Mouse (Mus musculus) hindbrain, embryonic 14.5 days (tissue): ENCODE data around the gene Fkbp8. TPM values are rescaled to one million over a fixed set of nuclear protein-coding genes. Genes with fewer than 3 reads are reported as not detected.
"Not testable (repeated sequence)": the region's sequence is repeated elsewhere in the genome, so short reads cannot be mapped to it uniquely, and the experiment has no call there.

Experiments
- ATAC-seq: fragments of 200-750 bp; cut with Nextera tagmentation; 2 replicates; pipeline ENCODE4 v1.8.0; 2017; ENCODE audit warnings: moderate number of reproducible peaks, mild to moderate bottlenecking, moderate TSS enrichment, moderate library complexity; ENCODE audit not compliant: low FRiP score
- DNase-seq: peaks from one replicate; pipeline ENCODE4 v3.0.0-alpha.2; 2015; ENCODE audit warnings: low spot score
- H3K27ac ChIP-seq: fragments of 300-500 bp; sonication (generic); 2 replicates; pipeline ENCODE4 v1.5.1; 2014; ENCODE audit warnings: mild to moderate bottlenecking, moderate library complexity
- H3K27me3 ChIP-seq: fragments of 300-500 bp; sonication (generic); 2 replicates; pipeline ENCODE4 v1.6.1; 2014; ENCODE audit warnings: mild to moderate bottlenecking, low read length, mixed read lengths; ENCODE audit not compliant: control insufficient read depth, insufficient read depth
- H3K36me3 ChIP-seq: fragments of 300-500 bp; sonication (generic); replicated peaks from 2 replicates; pipeline ENCODE4 v1.6.1; 2014; ENCODE audit not compliant: control insufficient read depth, insufficient read depth
- H3K4me1 ChIP-seq: fragments of 300-500 bp; sonication (generic); replicated peaks from 2 replicates; pipeline ENCODE4 v1.6.1; 2014; ENCODE audit warnings: antibody characterized with exemption, low read length, mixed read lengths; ENCODE audit not compliant: control insufficient read depth, insufficient read depth
- H3K4me2 ChIP-seq: fragments of 300-500 bp; sonication (generic); replicated peaks from 2 replicates; pipeline ENCODE4 v1.6.1; 2014; ENCODE audit warnings: mild to moderate bottlenecking, moderate library complexity
- H3K4me3 ChIP-seq: fragments of 300-500 bp; sonication (generic); replicated peaks from 2 replicates; pipeline ENCODE4 v1.5.1; 2014; ENCODE audit warnings: mild to moderate bottlenecking, low read length
- H3K9ac ChIP-seq: fragments of 300-500 bp; sonication (generic); 2 replicates; pipeline ENCODE4 v1.6.1; 2014
- H3K9me3 ChIP-seq: fragments of 300-500 bp; sonication (generic); 2 replicates; pipeline ENCODE4 v1.6.1; 2016; ENCODE audit warnings: low read length; ENCODE audit not compliant: control insufficient read depth
- WGBS: fragments of 180-500 bp; shearing (Covaris S2); extraction: QIAGEN DNeasy Blood & Tissue Kit; methylation state at CpG from one replicate; pipeline ENCODE4 v1.1.7; 2014; 5-methylcytosine and 5-hydroxymethylcytosine counted together
- polyA plus RNA-seq: library from polyadenylated mRNA; unstranded; fragments of >200 nt; fragmentation: Nextera tagmentation; extraction: Ambion mirVana; gene quantifications from 2 replicates; pipeline ENCODE4 v1.2.1, GENCODE M21; 2014

The Fkbp8 gene
- polyA plus RNA-seq, 1 experiment from 2014 or later = 328 TPM

DNA sequence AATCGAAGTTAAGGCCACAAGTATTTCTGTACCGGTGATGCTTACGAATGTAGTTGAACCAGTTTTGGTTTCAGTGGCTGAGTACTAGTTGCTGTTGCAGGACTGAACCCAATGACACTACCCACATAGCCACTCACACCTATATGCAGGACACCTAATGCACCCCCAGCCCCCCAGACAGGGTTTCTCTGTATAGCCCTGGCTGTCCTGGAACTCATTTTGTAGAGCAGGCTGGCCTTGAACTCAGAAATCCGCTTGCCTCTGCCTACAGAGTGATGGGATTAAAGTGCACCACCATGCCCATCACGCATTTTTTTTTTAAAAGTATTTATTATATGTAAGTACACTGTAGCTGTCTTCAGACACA is 20.5 kb upstream of the Fkbp8 start:
- Histone ChIP-seq H3K36me3 (peaks cover 34% of the 10 kb centered on the region), H3K27ac (no peak overlapping the region), H3K27me3 (peaks cover 23% of the 10 kb centered on the region), H3K9me3 (no peaks in the 10 kb centered on the region), H3K9ac (peak overlapping the region; percentile 67; the same call in 1 of the 2 replicates), H3K4me3 (no peak overlapping the region), H3K4me2 (peak overlapping the region; percentile 83), H3K4me1 (peaks cover 42% of the 10 kb centered on the region)
- ATAC-seq (no peak), DNase-seq (no peak)
- 67% methylated on average over 5 of the region's 5 CpGs for WGBS

DNA sequence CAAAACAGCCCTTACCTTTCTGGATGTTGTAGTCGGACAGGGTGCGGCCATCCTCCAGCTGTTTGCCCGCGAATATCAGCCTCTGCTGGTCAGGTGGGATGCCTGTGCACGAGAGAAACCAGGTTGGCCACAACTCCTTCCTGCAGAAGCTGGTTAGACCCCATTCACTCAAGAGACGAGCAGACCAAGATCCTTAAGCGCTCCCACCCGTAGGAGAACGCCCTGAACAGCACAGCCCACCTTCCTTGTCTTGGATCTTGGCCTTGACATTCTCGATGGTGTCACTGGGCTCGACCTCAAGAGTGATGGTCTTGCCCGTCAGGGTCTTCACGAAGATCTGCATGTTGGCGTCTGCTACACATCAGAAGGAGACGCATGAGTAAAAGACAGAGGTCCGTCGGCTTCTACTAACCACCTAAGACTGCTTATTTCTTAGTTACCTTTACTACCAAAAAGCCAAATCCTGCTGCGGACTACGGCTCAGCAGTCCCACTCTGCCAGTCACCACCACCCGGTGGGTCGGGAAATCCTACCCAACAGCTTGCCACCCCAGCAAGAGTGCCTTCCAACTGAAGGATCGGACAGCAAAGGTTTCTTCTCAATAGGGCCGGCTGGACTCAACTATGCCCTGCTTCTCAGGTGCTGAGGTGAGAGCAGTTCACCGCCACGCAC is 18.1 kb upstream of the Fkbp8 start:
- Histone ChIP-seq H3K4me1 (peaks cover 27% of the 10 kb centered on the region), H3K4me2 (peak overlapping the region; percentile 98), H3K27me3 (no peaks in the 10 kb centered on the region), H3K9me3 (no peaks in the 10 kb centered on the region), H3K9ac (peak overlapping the region; percentile 92), H3K36me3 (peaks cover 33% of the 10 kb centered on the region), H3K4me3 (peak overlapping the region; percentile 90), H3K27ac (no peak overlapping the region)
- 19% methylated on average over 25 of the region's 25 CpGs for WGBS
- no peak for ATAC-seq
- no peak for DNase-seq

DNA sequence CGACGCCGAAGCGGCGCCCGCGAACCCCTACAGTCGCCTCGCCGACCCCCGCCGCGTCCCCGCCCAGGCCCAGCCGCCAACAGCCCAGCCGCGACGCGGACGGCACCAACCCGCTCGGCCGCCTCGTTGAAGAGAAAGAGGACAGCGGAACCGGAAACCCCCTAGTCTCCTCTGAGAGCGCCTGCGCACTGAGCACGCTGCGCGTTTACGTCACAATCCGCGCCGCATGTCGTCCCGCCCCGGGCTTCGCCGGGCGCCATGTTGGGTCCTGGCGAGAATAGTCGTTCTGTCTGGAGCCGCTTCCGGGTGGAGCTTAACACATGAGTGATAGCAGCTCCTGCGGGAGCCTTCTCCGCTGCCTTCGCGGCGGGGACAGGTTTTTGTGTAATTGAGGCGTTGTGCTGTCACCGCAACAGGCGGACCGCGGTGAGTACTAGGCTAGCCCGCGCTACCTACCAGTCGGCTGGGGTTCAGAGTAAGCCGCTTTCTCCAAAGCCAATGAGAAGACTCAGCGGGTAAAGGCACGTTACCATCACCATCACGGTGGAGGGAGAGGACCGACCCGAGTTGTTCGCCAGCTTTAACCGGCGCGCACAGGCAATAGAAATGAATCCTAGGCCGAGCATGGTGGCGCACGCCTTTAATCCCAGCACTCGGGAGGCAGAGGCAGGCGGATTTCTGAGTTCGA is 17.2 kb upstream of the Fkbp8 start, which contains the start of gene Uba52:
Gene Uba52, minus strand, starts transcription at position 574 of the 688 bp plus-strand sequence.
- peaks cover 36% of the 10 kb centered on the region for H3K36me3 ChIP-seq
- H3K27me3 ChIP-seq = no peaks in the 10 kb centered on the region
- H3K9ac ChIP-seq = peak within 1 kb of the TSS; percentile 92
- peak within 1 kb of the TSS; percentile 90 for H3K4me3 ChIP-seq
- H3K4me2 ChIP-seq = peak within 1 kb of the TSS; percentile 98
- WGBS = 2% methylated on average over 74 of the region's 74 CpGs
- peak; percentile 99 for DNase-seq
- H3K9me3 ChIP-seq = no peaks in the 10 kb centered on the region
- peak; percentile 87 for ATAC-seq
- H3K27ac ChIP-seq = peak within 1 kb of the TSS; percentile 96
- peaks cover 22% of the 10 kb centered on the region for H3K4me1 ChIP-seq

DNA sequence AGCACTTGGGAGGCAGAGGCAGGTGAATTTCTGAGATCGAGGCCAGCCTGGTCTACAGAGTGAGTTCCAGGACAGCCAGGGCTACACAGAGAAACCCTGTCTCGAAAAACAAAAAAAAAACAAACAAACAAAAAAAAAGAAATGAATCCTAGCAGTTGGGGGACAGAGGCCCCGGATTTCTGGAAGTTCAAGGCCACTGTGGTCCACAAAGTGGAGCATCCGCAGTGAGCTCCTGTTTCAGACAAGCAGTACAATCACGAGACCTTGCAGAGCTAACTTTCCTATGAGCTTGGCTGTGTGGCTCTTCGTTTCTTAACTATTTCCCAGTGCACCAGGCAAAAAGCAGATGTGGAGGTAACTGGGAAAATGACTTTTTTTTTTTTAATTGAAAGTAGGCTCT is 16.4 kb upstream of the Fkbp8 start:
- not testable (repeated sequence) for H3K27me3 ChIP-seq, H3K9me3 ChIP-seq, ATAC-seq, DNase-seq
- Histone ChIP-seq H3K4me3 (peak overlapping the region; percentile 90), H3K36me3 (peaks cover 40% of the 10 kb centered on the region), H3K27ac (peak overlapping the region; percentile 96), H3K9ac (peak overlapping the region; percentile 92; the same call in 1 of the 2 replicates), H3K4me2 (peak overlapping the region; percentile 98), H3K4me1 (peaks cover 16% of the 10 kb centered on the region)
- 85% methylated on average over 6 of the region's 6 CpGs for WGBS

DNA sequence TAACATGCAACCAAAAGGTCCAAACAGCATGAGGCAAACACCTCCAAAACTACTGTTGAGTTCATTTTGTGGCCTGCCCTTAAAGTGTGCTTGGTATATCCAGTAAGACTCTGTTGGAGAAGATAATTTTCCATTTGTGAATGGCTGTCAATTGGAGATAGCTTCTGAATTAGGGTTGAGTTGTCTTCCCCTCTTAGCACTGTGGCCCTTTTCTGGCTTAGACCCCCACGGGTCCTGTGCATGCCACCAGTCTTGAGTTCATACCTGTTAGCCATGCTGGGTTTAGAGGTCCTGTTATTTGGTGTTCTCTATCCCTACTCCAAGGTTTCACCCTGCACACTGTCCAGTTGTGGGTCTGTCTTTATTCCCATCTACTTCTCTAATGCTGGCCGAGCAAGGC is 15.8 kb upstream of the Fkbp8 start:
- Histone ChIP-seq H3K4me2 (no peak overlapping the region), H3K36me3 (peaks cover 45% of the 10 kb centered on the region)

DNA sequence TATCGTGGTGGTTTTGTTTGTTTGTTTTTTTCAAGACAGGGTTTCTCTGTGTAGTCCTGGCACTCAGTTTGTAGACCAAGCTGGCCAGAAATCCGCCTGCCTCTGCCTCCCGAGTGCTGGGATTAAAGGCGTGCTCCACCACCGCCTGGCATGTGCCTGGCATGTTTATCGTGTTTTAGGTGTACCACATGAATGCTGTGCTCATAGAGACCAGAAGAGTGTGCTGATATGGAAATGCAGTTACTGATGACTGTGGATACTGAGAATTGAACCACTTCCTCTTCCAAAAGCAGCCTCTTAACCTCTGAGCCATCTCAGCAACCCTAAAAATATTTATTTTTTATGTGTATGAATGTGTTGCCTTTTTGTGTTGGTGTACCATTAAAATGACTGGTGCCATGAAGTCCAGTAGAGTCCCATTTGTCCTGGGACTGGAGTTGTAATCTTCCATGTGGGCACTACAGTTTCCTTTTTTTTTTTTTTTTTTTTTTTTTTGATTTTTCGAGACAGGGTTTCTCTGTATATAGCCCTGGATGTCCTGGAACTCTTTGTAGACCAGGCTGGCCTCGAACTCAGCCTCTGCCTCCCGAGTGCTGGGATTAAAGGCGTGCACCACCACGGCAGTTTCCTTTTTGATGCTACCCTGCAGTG is 15.1 kb upstream of the Fkbp8 start:
- Histone ChIP-seq H3K27me3 (no peaks in the 10 kb centered on the region), H3K27ac (no peak overlapping the region), H3K36me3 (peaks cover 39% of the 10 kb centered on the region)

More for the DNA sequence above, 15.8 kb upstream of the Fkbp8 start:
- Histone ChIP-seq H3K27ac (no peak overlapping the region), H3K9me3 (no peaks in the 10 kb centered on the region), H3K4me1 (peaks cover 16% of the 10 kb centered on the region), H3K4me3 (no peak overlapping the region), H3K27me3 (no peaks in the 10 kb centered on the region), H3K9ac (no peak overlapping the region)
- DNase-seq = no peak
- WGBS = 94% methylated on average over 2 of the region's 2 CpGs
- ATAC-seq = no peak

DNA sequence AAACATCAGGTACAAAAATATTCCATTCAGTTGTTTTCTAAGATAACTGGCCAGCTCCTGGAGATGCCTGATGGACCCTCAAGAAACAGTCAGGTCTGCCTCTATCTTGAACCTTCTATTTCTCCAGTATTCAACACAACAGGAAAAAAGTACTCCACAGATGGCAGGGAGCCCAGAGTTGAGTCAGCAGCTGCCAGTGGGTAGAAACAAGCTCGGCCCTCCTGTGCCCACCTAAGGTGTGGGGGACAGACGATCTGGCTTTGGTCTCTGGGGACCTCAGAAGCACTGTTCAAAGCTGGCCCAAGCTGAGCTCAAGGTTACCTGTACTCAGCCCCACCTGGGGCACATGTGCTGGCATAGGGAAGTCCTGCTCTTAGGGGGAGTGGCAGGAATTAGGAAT is 14.1 kb upstream of the Fkbp8 start:
- H3K36me3 ChIP-seq = peaks cover 31% of the 10 kb centered on the region
- DNase-seq (no peak), ATAC-seq (no peak)
- H3K27me3 ChIP-seq = no peaks in the 10 kb centered on the region
- H3K9me3 ChIP-seq = no peaks in the 10 kb centered on the region
- no peak overlapping the region for H3K4me2 ChIP-seq
- peaks cover 16% of the 10 kb centered on the region for H3K4me1 ChIP-seq
- H3K9ac ChIP-seq = no peak overlapping the region
- no peak overlapping the region for H3K27ac ChIP-seq
- 70% methylated on average over 2 of the region's 2 CpGs for WGBS
- H3K4me3 ChIP-seq = no peak overlapping the region

More for the DNA sequence above, 15.1 kb upstream of the Fkbp8 start:
- H3K9me3 ChIP-seq = no peaks in the 10 kb centered on the region
- no peak overlapping the region for H3K4me2 ChIP-seq
- 94% methylated on average over 11 of the region's 11 CpGs for WGBS
- H3K4me1 ChIP-seq = peaks cover 16% of the 10 kb centered on the region
- DNase-seq (no peak), ATAC-seq (no peak)
- no peak overlapping the region for H3K9ac ChIP-seq
- no peak overlapping the region for H3K4me3 ChIP-seq

DNA sequence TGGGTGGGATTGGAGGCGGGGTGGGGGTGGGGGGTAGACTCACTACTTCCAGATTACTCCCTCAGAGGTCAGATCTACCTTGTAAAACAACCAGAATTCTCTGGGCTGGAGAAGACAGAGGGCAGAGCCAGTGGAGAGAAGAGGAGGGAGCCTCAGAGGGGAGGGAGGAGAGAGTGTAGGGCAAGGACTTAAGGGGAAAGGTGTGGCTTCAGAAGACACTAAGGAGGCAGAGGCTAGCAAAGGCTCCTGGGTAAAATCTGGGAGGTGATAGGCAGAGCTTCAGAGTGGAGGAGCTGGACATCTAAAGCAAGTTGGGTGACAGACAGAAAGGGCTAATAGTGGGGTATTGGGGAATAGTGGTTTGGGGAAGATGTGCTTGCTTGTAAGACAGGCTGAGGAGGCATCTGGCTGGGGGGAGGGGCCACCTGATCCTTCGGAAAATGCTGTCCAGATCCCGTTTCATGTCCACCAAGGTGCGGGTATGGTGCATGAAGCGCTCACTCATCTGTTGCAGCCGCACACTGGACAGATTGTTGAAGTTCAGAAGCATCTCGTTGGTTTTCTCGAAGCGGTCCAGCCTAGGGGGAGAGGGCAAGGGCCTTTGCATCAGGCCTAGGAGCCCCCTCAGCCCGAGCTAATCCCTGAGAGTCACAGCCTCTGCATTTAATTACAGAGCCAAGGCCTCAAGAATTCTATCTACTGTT is 9.4 kb upstream of the Fkbp8 start:
- no peaks in the 10 kb centered on the region for H3K9me3 ChIP-seq
- no peak overlapping the region for H3K4me3 ChIP-seq
- ATAC-seq = no peak
- no peak overlapping the region for H3K27ac ChIP-seq
- peaks cover 6% of the 10 kb centered on the region; the same call in 1 of the 2 replicates for H3K4me1 ChIP-seq
- DNase-seq = no peak
- no peaks in the 10 kb centered on the region for H3K27me3 ChIP-seq
- no peak overlapping the region for H3K4me2 ChIP-seq
- peaks cover 37% of the 10 kb centered on the region for H3K36me3 ChIP-seq
- no peak overlapping the region for H3K9ac ChIP-seq
- WGBS = 80% methylated on average over 10 of the region's 10 CpGs

DNA sequence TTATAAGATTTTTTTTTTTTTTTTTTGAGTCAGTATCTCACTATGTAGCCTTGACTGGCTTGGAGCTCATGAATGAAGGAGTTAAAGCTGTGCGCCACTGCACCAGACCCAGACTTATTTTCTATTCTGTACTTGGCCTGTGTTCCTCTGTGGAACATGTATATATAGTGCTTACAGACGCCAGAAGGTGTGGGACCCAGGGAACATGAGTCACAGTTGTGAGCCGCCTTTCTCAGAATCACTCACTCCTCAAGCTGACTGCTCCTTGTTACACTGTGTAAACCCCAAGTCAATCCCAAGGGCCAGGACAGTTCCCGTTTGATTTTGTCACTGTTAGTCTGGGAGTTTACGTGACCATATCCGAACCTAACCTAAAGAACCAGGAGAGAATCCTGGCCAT is 8.5 kb upstream of the Fkbp8 start:
- ATAC-seq = no peak
- 91% methylated on average over 6 of the region's 6 CpGs for WGBS
- no peak overlapping the region for H3K4me2 ChIP-seq
- no peaks in the 10 kb centered on the region for H3K9me3 ChIP-seq
- no peak for DNase-seq
- H3K4me3 ChIP-seq = no peak overlapping the region
- H3K36me3 ChIP-seq = peaks cover 31% of the 10 kb centered on the region
- no peak overlapping the region for H3K27ac ChIP-seq
- peaks cover 11% of the 10 kb centered on the region; the same call in 1 of the 2 replicates for H3K4me1 ChIP-seq
- no peak overlapping the region for H3K9ac ChIP-seq
- H3K27me3 ChIP-seq = no peaks in the 10 kb centered on the region
